Mouse (Mus musculus): Measurements from ENCODE around the gene Gm8879. TPM values are rescaled to one million over a fixed set of nuclear protein-coding genes. Genes with fewer than 3 reads are reported as not detected.

Gene Gm8879
- not detected for polyA plus RNA-seq (2017; shearing (Covaris generic))

GRCm38 (mm10) chr5:11127334-11127733 is at the start of gene Gm8879:
Gm8879 (plus strand) TSS chr5:11127634.

Other genes with a start within 250 kb of the Gm8879 start
- gene Gm8871, start 179.8 kb upstream of the Gm8879 start, polyA plus RNA-seq (2017; shearing (Covaris generic)) = not detected
- 0.67 TPM for gene Gm8857, start 179.8 kb upstream of the Gm8879 start, polyA plus RNA-seq (2017; shearing (Covaris generic))
- 0.40 TPM for gene Gm5861, start 55.4 kb downstream of the Gm8879 start, polyA plus RNA-seq (2017; shearing (Covaris generic))
- not detected for gene Gm8890, start 128.4 kb downstream of the Gm8879 start, polyA plus RNA-seq (2017; shearing (Covaris generic))
- not detected for gene Speer1, start 213.9 kb downstream of the Gm8879 start, polyA plus RNA-seq (2017; shearing (Covaris generic))

Data from inflammation-experienced regulatory T-cells, adult 16 weeks (primary cell).